In the genomic region with DNA sequence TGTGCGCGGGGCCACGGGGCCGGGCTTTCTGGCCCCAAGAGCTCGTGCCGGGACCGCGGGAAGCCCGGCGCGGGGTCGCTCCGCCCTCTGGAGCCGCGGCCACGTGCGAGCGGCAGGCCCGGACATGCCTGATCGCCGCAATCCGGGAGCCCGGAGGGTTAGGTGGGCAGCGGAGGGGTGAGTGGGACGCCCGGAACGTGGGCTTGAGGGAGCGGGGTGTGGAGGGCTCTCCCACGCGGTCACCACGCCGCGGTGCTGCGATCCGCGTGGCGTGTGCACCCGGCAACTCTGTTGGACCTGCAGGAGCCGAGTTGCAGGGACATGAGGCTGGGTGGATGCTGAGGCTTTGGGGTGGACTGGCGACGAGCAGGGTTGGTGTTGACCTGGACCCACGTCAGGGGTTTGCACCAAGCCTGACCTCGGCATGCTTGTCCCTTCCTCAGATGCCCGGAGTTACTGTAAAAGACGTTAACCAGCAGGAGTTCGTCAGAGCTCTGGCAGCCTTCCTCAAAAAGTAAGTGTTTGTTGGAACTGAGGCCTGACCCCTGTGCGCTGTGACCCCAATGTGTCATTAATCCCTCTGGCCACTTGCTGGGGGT, we compare ENCODE assay signal across 9 mouse cellular contexts. TPM values are rescaled to one million over a fixed set of nuclear protein-coding genes. Genes with fewer than 3 reads are reported as not detected.
DNase-seq lines count a peak whose midpoint lies in the region; ATAC-seq lines count a peak whose summit lies in the region.
"Had no signal": no experiment of that assay in that cellular context is flagged by ENCODE, and none has a peak within 500 bp of the region (broad histone marks: within the 10 kb centered on the region; RNA-seq: fewer than 3 reads in every experiment).

No protein-coding gene starts in this region.

- H3K9me3 ChIP-seq in forebrain, embryonic 11.5 days (ENCODE audit: control insufficient read depth, low read length): no peaks in the 10 kb centered on the region
- H3K9me3 ChIP-seq in midbrain, embryonic 16.5 days (replicated peaks; ENCODE audit: control insufficient read depth, low read length, poor library complexity, severe bottlenecking): no peaks in the 10 kb centered on the region

- H3K9ac ChIP-seq in forebrain, embryonic 11.5 days (ENCODE audit: low read length): peak overlapping the region; percentile 100
- H3K9ac ChIP-seq in midbrain, embryonic 16.5 days (ENCODE audit: low read depth, low read length): peak overlapping the region; percentile 99

- peak; percentile 78 for DNase-seq in cerebellum, adult 11-12 months
- DNase-seq in cerebellum, postnatal 36 days: no peak
- DNase-seq in 3T3-L1 (ENCODE audit: low read depth, low spot score): peak; percentile 15
- DNase-seq in forebrain, embryonic 11.5 days (ENCODE audit: low spot score): no peak
- peak; percentile 45 for DNase-seq in kidney, postnatal 14 days
- no peak for DNase-seq in embryo, embryonic 11 days
- DNase-seq in layer of hippocampus, postnatal 25 days (ENCODE audit: extremely low spot score in 1 of 2, low spot score in 1 of 2): no peak

- under 1% methylated on average over 47 of the region's 47 CpGs for WGBS in forebrain, embryonic 11.5 days
- WGBS in midbrain, embryonic 16.5 days: under 1% methylated on average over 39 of the region's 47 CpGs

- peak; percentile 16 for ATAC-seq in forebrain, embryonic 11.5 days (replicated peaks; ENCODE audit: low FRiP score)
- ATAC-seq in midbrain, embryonic 16.5 days: peak; percentile 2; the same call in 1 of the 2 replicates

- H3K36me3 ChIP-seq in forebrain, embryonic 11.5 days (ENCODE audit: control insufficient read depth, insufficient read depth, low read length): peaks cover 15% of the 10 kb centered on the region; the same call in 1 of the 2 replicates
- H3K36me3 ChIP-seq in midbrain, embryonic 16.5 days (ENCODE audit: control insufficient read depth, insufficient read depth, low read length): peaks cover 14% of the 10 kb centered on the region; the same call in 1 of the 2 replicates

- H3K4me3 ChIP-seq in forebrain, embryonic 11.5 days (ENCODE audit: low read depth, low read length): peak overlapping the region; percentile 98
- peak overlapping the region; percentile 82 for H3K4me3 ChIP-seq in midbrain, embryonic 16.5 days (ENCODE audit: low read depth, low read length)

- peak overlapping the region; percentile 60 for H3K4me2 ChIP-seq in forebrain, embryonic 11.5 days (ENCODE audit: low read depth, low read length, severe bottlenecking)
- peak overlapping the region; percentile 84 for H3K4me2 ChIP-seq in midbrain, embryonic 16.5 days (ENCODE audit: low read length)

- H3K27me3 ChIP-seq in forebrain, embryonic 11.5 days (ENCODE audit: control insufficient read depth, insufficient read depth, low read length): no peaks in the 10 kb centered on the region
- no peaks in the 10 kb centered on the region for H3K27me3 ChIP-seq in midbrain, embryonic 16.5 days (ENCODE audit: control insufficient read depth, insufficient read depth, low read depth, low read length)

- peak overlapping the region; percentile 82 for H3K27ac ChIP-seq in forebrain, embryonic 11.5 days (ENCODE audit: low read depth, low read length)
- peak overlapping the region; percentile 85 for H3K27ac ChIP-seq in midbrain, embryonic 16.5 days (ENCODE audit: low read length)

- peaks cover 14% of the 10 kb centered on the region for H3K4me1 ChIP-seq in forebrain, embryonic 11.5 days (replicated peaks; ENCODE audit: control insufficient read depth, insufficient read depth, low read length)
- H3K4me1 ChIP-seq in midbrain, embryonic 16.5 days (ENCODE audit: control insufficient read depth, insufficient read depth, low read length): peaks cover 19% of the 10 kb centered on the region

RNA-seq across cellular contexts. Expression of gene Rps19, which starts 0.6 kb away (rescaled TPM):
- polyA plus RNA-seq in forebrain, embryonic 11.5 days (2014; fragmentation: Nextera tagmentation; extraction: Ambion mirVana): 1,722 and 1,731 TPM in 2 replicates
- 968 and 1,058 TPM in 2 replicates for polyA plus RNA-seq in midbrain, embryonic 16.5 days (2015; fragmentation: Nextera tagmentation; extraction: Ambion mirVana)
- 100 to 1,000 TPM; 446 to 548 TPM for total RNA-seq in layer of hippocampus, postnatal 25 days (2021)

RNA-seq across cellular contexts. Expression of gene Cd79a, which starts 12.4 kb away (rescaled TPM):
- 0.31 and 0.37 TPM in 2 replicates for polyA plus RNA-seq in forebrain, embryonic 11.5 days (2014; fragmentation: Nextera tagmentation; extraction: Ambion mirVana)
- polyA plus RNA-seq in midbrain, embryonic 16.5 days (2015; fragmentation: Nextera tagmentation; extraction: Ambion mirVana): 0.29 and 0.47 TPM in 2 replicates
- under 1 TPM in 1 of 2 experiments, not detected in 1; 0.42 TPM for total RNA-seq in layer of hippocampus, postnatal 25 days (2021)
- total RNA-seq: hematopoietic stem cell, adult 5-6 weeks had no signal

RNA-seq across cellular contexts. Expression of gene Dmrtc2, which starts 14.9 kb away (rescaled TPM):
- polyA plus RNA-seq in forebrain, embryonic 11.5 days (2014; fragmentation: Nextera tagmentation; extraction: Ambion mirVana): not detected in 2 replicates
- 0.25 TPM in 1 of 2 replicates, not detected in the other for polyA plus RNA-seq in midbrain, embryonic 16.5 days (2015; fragmentation: Nextera tagmentation; extraction: Ambion mirVana)
- total RNA-seq in layer of hippocampus, postnatal 25 days (2021): not detected
- total RNA-seq: hematopoietic stem cell, adult 5-6 weeks had no signal

RNA-seq across cellular contexts. Expression of gene Lypd4, which starts 15.1 kb away (rescaled TPM):
- polyA plus RNA-seq in forebrain, embryonic 11.5 days (2014; fragmentation: Nextera tagmentation; extraction: Ambion mirVana): not detected in 2 replicates
- 0.26 TPM in 1 of 2 replicates, not detected in the other for polyA plus RNA-seq in midbrain, embryonic 16.5 days (2015; fragmentation: Nextera tagmentation; extraction: Ambion mirVana)
- total RNA-seq in layer of hippocampus, postnatal 25 days (2021): not detected
- total RNA-seq: hematopoietic stem cell, adult 5-6 weeks had no signal

RNA-seq across cellular contexts. Expression of gene Arhgef1, which starts 17.9 kb away (rescaled TPM):
- polyA plus RNA-seq in forebrain, embryonic 11.5 days (2014; fragmentation: Nextera tagmentation; extraction: Ambion mirVana): 65.7 and 69.5 TPM in 2 replicates
- polyA plus RNA-seq in midbrain, embryonic 16.5 days (2015; fragmentation: Nextera tagmentation; extraction: Ambion mirVana): 52.2 and 53.0 TPM in 2 replicates
- total RNA-seq in layer of hippocampus, postnatal 25 days (2021): 10 to 100 TPM; 57.9 to 98.4 TPM

Comparison
In these comparisons a context has a peak if more than half of its experiments do, and no peak if none do; other contexts are left out.
1. DNase-seq: peak in cerebellum, adult 11-12 months (single experiment), 3T3-L1 (single experiment) and kidney, postnatal 14 days (single experiment); none in cerebellum, postnatal 36 days (0 of 2), forebrain, embryonic 11.5 days (single experiment), embryo, embryonic 11 days (single experiment) and layer of hippocampus, postnatal 25 days (0 of 2).